Mouse (Mus musculus) cerebellum, adult 11-12 months (tissue): ENCODE measurements around the gene Rassf5.

ENCODE experiments used
- DNase-seq: peaks from one replicate; pipeline ENCODE4 v3.0.0; 2022

Rassf5 gene

GRCm38 (mm10) chr1:131245089-131245856 lies at the start of gene Rassf5:
Gene Rassf5 (minus strand): TSS chr1:131245258.
- DNase-seq: peak; percentile 88

GRCm38 (mm10) chr1:131293922-131294250 lies 48.8 kb upstream of the Rassf5 start:
- DNase-seq: no peak

GRCm38 (mm10) chr1:131293221-131293921 lies 48.3 kb upstream of the Rassf5 start:
- DNase-seq: peak; percentile 58

GRCm38 (mm10) chr1:131290648-131291047 lies 45.6 kb upstream of the Rassf5 start:
- DNase-seq: peak; percentile 71

- no peak for DNase-seq
Observed at GRCm38 (mm10) chr1:131288938-131289337, 43.9 kb upstream of the Rassf5 start.

- no peak for DNase-seq
Observed at GRCm38 (mm10) chr1:131287267-131287666, 42.2 kb upstream of the Rassf5 start.

GRCm38 (mm10) chr1:131286803-131287202 lies 41.7 kb upstream of the Rassf5 start:
- DNase-seq: no peak

GRCm38 (mm10) chr1:131284616-131285015 lies 39.6 kb upstream of the Rassf5 start:
- DNase-seq: no peak

GRCm38 (mm10) chr1:131284167-131284566 lies 39.1 kb upstream of the Rassf5 start:
- no peak for DNase-seq

- no peak for DNase-seq
Observed at GRCm38 (mm10) chr1:131281731-131282130, 36.7 kb upstream of the Rassf5 start.

- no peak for DNase-seq
Observed at GRCm38 (mm10) chr1:131280280-131280679, 35.2 kb upstream of the Rassf5 start.

GRCm38 (mm10) chr1:131279456-131279776 lies 34.4 kb upstream of the Rassf5 start, which contains the start of gene Ikbke:
Gene Ikbke (minus strand): TSS chr1:131279606.
- no peak for DNase-seq

GRCm38 (mm10) chr1:131278606-131279455 lies 33.8 kb upstream of the Rassf5 start:
- no peak for DNase-seq

GRCm38 (mm10) chr1:131276831-131277230 lies 31.8 kb upstream of the Rassf5 start:
- no peak for DNase-seq

GRCm38 (mm10) chr1:131275577-131275976 lies 30.5 kb upstream of the Rassf5 start:
- no peak for DNase-seq

GRCm38 (mm10) chr1:131274725-131275539 lies 29.9 kb upstream of the Rassf5 start:
- DNase-seq: no peak

GRCm38 (mm10) chr1:131269797-131270578 lies 24.9 kb upstream of the Rassf5 start:
- peak; percentile 64 for DNase-seq

- DNase-seq: no peak
Observed at GRCm38 (mm10) chr1:131268776-131269175, 23.7 kb upstream of the Rassf5 start.

GRCm38 (mm10) chr1:131263905-131264304 lies 18.8 kb upstream of the Rassf5 start:
- no peak for DNase-seq

GRCm38 (mm10) chr1:131260309-131260656 lies 15.2 kb upstream of the Rassf5 start:
- peak; percentile 45 for DNase-seq

- DNase-seq: no peak
Observed at GRCm38 (mm10) chr1:131259632-131260308, 14.7 kb upstream of the Rassf5 start.
